Mouse (Mus musculus) naive thymus-derived CD4-positive, alpha-beta T cell, adult 2 months (primary cell): ENCODE measurements around the gene Gm20509.
"Not testable (repeated sequence)": the region's sequence is repeated elsewhere in the genome, so short reads cannot be mapped to it uniquely, and the experiment has no call there.

ENCODE experiments used
- DNase-seq: peaks from one replicate; pipeline ENCODE4 v3.0.0-alpha.2; 2011; ENCODE audit warnings: low read depth

Gene Gm20509

GRCm38 (mm10) chr9:73102181-73102580, at the start of gene Gm20509:
TSS of gene Gm20509 (plus strand) at chr9:73102470.
- DNase-seq: no peak

- DNase-seq: peak; percentile 54
Observed at GRCm38 (mm10) chr9:73055441-73055911, 46.8 kb upstream of the Gm20509 start.

DNA sequence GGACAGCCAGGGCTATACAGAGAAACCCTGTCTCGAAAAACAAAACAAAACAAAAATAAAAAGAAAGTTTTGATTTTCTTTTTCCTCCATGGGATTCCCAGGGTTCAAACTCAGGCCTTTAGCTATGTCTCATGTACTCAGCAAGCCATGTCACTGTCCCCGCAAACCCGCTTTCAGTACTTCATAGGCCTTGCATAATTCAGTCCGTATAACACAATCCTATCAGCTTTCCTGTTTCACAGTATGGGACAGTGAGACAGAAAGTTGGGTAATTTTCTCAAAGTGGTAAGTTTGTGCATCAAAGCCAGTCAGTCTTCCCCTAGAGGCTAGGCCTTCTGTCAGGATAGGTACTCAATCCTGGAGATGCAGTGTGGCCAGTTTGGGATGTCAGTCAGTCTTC, 43.0 kb upstream of the Gm20509 start:
- DNase-seq: no peak

DNA sequence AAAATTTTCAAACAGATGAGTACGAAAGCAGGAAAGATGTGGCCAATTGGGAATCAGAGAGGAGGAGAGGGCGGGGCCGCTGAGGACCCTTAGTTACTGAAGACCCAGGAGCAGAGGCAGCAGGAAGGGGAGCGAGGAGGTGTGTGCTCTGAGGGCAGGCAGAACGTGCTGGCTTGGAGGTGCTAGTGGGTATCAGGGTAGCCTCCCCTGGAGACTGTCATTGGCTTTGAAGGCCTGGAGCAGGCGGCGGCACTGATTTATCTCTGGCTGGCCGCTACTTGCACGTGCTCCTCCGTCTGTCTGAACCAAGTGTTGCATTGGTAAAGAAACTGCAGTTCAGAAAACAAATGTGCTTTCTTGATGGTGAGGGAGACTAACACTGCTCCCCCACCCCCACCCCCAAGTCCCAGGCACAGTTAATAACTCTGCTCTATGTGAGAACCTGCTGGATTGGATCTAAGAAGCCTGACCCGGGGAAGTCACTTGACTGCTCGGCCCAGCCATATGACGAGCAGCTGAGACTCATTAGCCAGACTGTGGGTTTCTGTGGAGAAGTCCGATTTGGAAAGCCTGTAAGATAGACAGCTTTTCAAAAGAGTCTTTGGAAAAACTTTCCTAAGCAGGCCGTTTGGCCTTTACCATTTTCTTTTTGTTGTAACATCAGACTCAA, 38.5 kb upstream of the Gm20509 start:
- no peak for DNase-seq

GRCm38 (mm10) chr9:73067086-73067485, 35.2 kb upstream of the Gm20509 start:
- no peak for DNase-seq

DNA sequence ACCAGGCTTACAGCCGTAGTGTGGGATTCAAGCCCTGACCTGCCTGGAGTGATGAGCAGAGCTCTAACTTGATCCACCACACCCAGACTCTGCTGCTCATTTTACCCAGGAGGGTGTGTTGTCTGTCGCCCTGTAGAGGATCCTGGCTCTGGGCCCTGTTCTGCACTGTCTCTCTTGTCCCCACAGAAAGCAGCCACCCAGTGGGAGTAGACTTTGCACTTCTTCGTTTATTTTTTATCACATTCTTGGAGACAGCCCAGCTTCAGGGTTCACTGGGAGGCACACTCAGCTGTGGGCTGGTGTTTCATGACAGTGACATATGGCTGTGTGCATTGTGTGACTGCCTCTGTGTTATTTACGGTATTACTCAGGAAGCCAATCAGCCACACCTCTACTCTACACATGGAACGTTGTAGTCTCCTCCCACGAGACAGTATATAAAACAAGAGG, 34.0 kb upstream of the Gm20509 start:
- peak; percentile 31 for DNase-seq

- DNase-seq: no peak
Observed at GRCm38 (mm10) chr9:73068688-73069087, 33.6 kb upstream of the Gm20509 start.

DNA sequence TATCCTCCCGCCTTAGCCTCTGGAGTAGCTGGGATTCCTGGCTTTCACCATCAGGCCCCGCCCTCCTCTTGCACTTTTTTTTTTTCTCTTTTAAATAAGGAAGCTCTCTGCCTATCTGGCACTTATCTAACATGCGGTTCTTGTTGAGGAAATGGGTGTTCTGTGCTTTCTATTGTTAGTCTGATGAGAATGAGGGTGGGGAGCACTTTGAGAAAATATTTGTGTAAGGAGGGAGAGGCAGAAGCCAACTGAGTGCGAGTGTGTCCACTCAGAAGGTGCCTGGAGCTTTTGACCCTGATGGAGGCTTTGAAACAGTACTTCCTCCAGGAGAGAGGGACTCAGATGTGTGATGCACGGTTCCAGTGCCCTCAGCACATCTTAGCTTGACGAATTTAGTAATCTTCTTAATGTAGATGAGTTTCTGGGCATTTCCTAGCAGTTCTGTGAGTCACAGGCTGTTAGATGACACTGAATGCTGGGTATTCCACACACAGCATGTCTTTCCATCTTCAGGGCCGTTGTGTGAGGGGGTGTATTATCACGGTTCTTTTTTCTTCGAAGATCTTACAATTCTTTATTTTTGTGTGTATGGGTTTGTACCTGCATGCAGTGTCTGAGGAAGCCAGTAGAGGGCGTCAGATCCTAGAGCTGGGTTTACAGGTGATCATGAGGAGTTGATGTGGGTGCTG, 31.2 kb upstream of the Gm20509 start:
- peak; percentile 63 for DNase-seq

GRCm38 (mm10) chr9:73072426-73072825, 29.8 kb upstream of the Gm20509 start:
- DNase-seq: peak; percentile 49

DNA sequence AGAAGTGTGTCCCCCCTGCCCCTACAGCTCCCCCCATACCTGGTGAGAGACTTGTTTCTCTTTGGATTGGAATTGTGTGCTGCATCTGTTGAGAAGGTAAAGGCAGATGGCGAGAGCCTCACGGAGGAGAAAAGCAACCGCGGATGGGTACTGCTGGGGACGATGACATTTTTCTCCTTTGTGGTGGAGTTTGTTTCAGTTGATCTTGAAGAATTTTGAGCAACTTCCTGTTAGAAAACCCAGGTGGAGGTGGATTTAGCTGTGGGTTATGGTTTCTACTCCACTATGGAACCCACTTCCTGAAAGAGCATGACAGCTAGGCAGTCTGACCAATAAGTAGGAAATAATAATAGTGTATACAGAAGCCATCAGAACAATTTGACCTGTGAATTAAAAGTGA, 29.1 kb upstream of the Gm20509 start:
- peak; percentile 76 for DNase-seq

GRCm38 (mm10) chr9:73079349-73079748, 22.9 kb upstream of the Gm20509 start:
- DNase-seq: not testable (repeated sequence)

- DNase-seq: no peak
Observed at GRCm38 (mm10) chr9:73079801-73080325, 22.4 kb upstream of the Gm20509 start.

GRCm38 (mm10) chr9:73082291-73083000, 19.8 kb upstream of the Gm20509 start:
- no peak for DNase-seq

GRCm38 (mm10) chr9:73083956-73084355, 18.3 kb upstream of the Gm20509 start:
- DNase-seq: no peak

GRCm38 (mm10) chr9:73085845-73086244, 16.4 kb upstream of the Gm20509 start:
- peak; percentile 29 for DNase-seq

DNA sequence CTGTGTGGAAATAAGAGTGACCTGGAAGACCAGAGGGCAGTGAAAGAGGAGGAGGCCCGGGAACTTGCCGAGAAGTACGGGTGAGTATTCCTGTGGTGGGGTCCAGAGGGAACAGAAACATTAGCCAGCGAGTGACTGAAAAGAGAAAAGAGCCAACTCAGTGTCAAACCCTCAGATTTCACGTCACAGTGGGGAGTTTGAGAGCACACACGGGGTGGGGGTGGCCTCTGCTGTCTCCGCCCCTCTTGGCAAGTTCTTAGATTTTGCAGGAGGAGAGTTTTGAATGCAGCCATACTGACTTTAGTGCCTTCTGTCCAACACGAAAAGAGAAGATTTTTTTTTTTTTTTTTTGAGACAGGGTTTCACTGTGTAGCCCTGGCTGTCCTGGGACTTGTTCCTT, 15.1 kb upstream of the Gm20509 start:
- peak; percentile 64 for DNase-seq

GRCm38 (mm10) chr9:73087581-73087980, 14.7 kb upstream of the Gm20509 start:
- DNase-seq: peak; percentile 54

DNA sequence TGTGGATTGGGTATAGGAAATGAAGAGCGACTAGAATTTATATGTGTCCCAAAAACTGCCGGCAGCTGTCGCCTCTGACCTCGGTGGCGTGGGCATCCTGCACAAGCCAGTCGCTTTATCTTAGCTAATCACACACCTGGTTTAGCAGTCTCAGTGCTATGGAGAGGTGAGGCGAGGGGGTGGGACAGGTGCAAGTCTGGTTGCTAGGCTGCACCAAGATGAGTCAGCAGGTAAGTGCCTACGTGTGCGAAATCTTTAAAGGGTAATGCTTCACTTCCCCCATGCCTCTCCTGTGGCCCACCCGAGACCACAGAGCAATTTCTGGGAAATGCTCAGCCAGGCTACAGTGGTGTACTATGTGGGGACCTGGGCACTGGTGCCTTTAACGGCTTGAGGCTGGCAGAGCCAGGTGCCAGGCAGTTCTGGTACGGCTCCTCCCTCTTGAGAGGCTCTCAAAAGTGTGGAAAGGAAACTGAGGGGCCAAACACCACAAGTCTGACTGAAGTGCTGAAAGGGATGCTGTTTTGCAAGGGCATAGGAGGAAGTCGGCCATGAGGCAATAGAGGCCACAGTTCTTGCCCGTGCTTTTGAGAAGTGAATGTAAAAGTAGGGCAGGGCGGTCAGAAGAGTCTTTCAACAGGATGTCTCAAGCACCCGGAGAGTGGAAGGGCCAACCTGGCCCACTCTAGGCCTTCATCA, 12.9 kb upstream of the Gm20509 start:
- peak; percentile 72 for DNase-seq

GRCm38 (mm10) chr9:73090121-73090520, 12.1 kb upstream of the Gm20509 start:
- no peak for DNase-seq

- DNase-seq: peak; percentile 85
Observed at GRCm38 (mm10) chr9:73091747-73092146, 10.5 kb upstream of the Gm20509 start.

DNA sequence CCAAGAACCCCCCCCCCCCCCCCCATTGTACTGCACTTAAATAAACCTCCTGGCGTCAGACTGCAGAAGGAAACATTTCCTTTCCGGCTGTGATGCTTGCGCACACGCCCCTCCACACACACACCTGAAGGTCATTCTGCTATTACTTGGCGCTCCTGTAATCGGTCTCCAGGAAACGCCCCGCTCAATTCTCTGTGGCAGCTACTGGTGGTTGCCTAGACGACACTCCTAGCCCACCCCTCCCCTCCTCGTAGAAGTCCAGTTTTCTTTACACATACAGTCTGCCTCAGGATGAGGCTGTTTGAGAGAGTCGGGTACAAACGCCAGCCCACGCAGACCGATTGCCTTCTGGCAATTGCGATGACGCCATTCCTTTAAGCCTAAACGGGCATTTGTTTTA, 7.7 kb upstream of the Gm20509 start:
- no peak for DNase-seq

GRCm38 (mm10) chr9:73097898-73098297, 4.4 kb upstream of the Gm20509 start:
- no peak for DNase-seq
